Mouse (Mus musculus): ENCODE data around the gene Zfp646. TPM values are rescaled to one million over a fixed set of nuclear protein-coding genes. Genes with fewer than 3 reads are reported as not detected.

Gene Zfp646
- total and polyA plus RNA-seq, 3 experiments = 36.7 to 58.5 (median 45.0) TPM

DNA sequence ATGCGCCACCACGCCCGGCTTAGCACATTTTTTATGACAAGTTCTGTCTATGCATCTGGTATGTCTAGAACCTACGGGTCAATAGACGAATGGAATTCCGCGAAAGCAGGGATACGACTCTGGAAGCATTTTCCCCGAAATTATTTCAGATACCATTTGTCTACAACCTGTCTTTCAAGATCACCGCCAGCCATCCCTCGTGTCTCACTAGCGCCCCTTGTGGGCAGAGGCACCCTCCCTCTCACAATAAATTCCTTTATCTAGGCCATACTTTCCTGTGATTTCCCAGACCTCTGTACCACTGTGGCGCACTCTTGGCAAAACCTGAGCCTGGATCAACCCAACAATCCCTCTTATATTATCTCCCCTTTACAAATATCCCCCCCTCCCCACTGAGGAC lies 20.4 kb downstream of the Zfp646 start:
- Histone ChIP-seq H3K36me3 (replicated peaks) (peaks cover 31% of the 10 kb centered on the region), H3K4me1 (ENCODE audit: insufficient read depth, low read depth, low read length) (peaks cover 59% of the 10 kb centered on the region), H3K9me3 (replicated peaks) (no peaks in the 10 kb centered on the region), H3K4me3 (ENCODE audit: low read depth, low read length) (no peak overlapping the region; the same call in 1 of the 2 replicates), H3K27me3 (ENCODE audit: insufficient read depth, low read length) (no peaks in the 10 kb centered on the region)
- TF ChIP-seq CTCF (IDR thresholded peaks at IDR 0.05; ENCODE audit: low read depth, low read length) (peak; percentile 77), TAL1 (conservative IDR thresholded peaks at IDR 0.05; ENCODE audit: low read depth, low read length) (no peak)
- ATAC-seq (ENCODE audit: extremely low read depth, insufficient number of reproducible peaks, low FRiP score, poor library complexity, severe bottlenecking) = no peak
- DNase-seq (ENCODE audit: low spot score) = peak; percentile 50

DNA sequence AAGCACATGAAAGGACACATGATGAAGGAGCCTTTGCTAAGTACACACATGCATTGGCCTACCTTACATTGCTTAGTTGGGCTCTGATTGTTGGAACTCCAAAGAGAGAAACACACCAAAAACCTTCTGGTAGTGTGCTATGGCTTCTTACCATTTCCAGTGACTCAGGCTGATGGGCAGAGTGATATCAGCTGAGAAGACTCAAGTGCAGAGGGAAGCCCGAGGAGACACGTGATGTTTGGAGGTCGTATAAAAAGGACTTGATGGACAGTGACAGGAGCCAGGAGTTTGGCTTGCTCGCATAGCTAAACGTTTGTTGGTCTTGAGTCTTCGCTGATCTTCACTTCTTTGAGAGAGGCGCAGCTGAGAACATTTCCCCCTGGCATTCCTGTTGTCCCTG lies 21.5 kb downstream of the Zfp646 start:
- Histone ChIP-seq H3K36me3 (replicated peaks) (peaks cover 19% of the 10 kb centered on the region), H3K27me3 (ENCODE audit: insufficient read depth, low read length) (no peaks in the 10 kb centered on the region), H3K4me3 (ENCODE audit: low read depth, low read length) (no peak overlapping the region), H3K4me1 (ENCODE audit: insufficient read depth, low read depth, low read length) (peaks cover 59% of the 10 kb centered on the region), H3K9me3 (replicated peaks) (no peaks in the 10 kb centered on the region)
- no peak for DNase-seq (ENCODE audit: low spot score)
- no peak for ATAC-seq (ENCODE audit: extremely low read depth, insufficient number of reproducible peaks, low FRiP score, poor library complexity, severe bottlenecking)
- TF ChIP-seq GATA2 (IDR thresholded peaks at IDR 0.05; ENCODE audit: borderline replicate concordance, low read depth, low read length) (no peak), CTCF (IDR thresholded peaks at IDR 0.05; ENCODE audit: low read depth, low read length) (no peak), TAL1 (conservative IDR thresholded peaks at IDR 0.05; ENCODE audit: low read depth, low read length) (no peak), GATA1 (IDR thresholded peaks at IDR 0.05; ENCODE audit: borderline replicate concordance, low read length) (no peak)

GRCm38 (mm10) chr7:127898179-127898956 lies 22.3 kb downstream of the Zfp646 start:
- no peaks in the 10 kb centered on the region for H3K9me3 ChIP-seq (replicated peaks)
- TF ChIP-seq POLR2AphosphoS5 (IDR thresholded peaks at IDR 0.05; ENCODE audit: insufficient replicate concordance, low read depth, low read length) (no peak), TAL1 (conservative IDR thresholded peaks at IDR 0.05; ENCODE audit: low read depth, low read length) (no peak), GATA2 (IDR thresholded peaks at IDR 0.05; ENCODE audit: borderline replicate concordance, low read depth, low read length) (no peak), GATA1 (IDR thresholded peaks at IDR 0.05; ENCODE audit: borderline replicate concordance, low read length) (no peak), CTCF (IDR thresholded peaks at IDR 0.05; ENCODE audit: low read depth, low read length) (no peak)
- ATAC-seq (ENCODE audit: extremely low read depth, insufficient number of reproducible peaks, low FRiP score, poor library complexity, severe bottlenecking) (no peak), DNase-seq (ENCODE audit: low spot score) (no peak)
- peaks cover 11% of the 10 kb centered on the region for H3K36me3 ChIP-seq (replicated peaks)
- H3K27me3 ChIP-seq (ENCODE audit: insufficient read depth, low read length) = no peaks in the 10 kb centered on the region
- H3K4me1 ChIP-seq (ENCODE audit: insufficient read depth, low read depth, low read length) = peaks cover 59% of the 10 kb centered on the region
- H3K4me3 ChIP-seq (ENCODE audit: low read depth, low read length) = no peak overlapping the region; the same call in 1 of the 2 replicates

DNA sequence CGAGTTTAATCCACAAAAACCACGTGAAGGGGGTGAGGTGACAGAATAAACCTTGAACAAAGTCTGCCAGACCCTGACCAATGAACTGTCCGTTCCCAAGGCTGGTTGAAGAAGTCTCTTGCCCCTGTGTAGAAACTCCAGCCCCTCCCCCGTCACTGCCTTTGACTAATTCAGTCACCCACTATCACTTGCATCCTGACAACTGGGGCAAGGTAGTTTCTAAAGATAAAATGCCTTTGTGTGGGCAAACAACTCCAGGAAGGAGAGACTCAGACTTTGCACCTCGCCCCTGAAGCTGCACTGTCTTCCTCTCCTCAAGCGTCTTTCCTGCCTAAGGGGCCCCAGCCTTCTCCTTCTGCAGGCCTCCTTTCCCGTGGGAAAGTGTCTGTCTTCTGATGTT lies 24.0 kb downstream of the Zfp646 start:
- Histone ChIP-seq H3K27me3 (ENCODE audit: insufficient read depth, low read length) (no peaks in the 10 kb centered on the region), H3K4me1 (ENCODE audit: insufficient read depth, low read depth, low read length) (peaks cover 59% of the 10 kb centered on the region), H3K4me3 (ENCODE audit: low read depth, low read length) (no peak overlapping the region), H3K9me3 (replicated peaks) (no peaks in the 10 kb centered on the region), H3K36me3 (replicated peaks) (peaks cover 5% of the 10 kb centered on the region)
- TF ChIP-seq TAL1 (conservative IDR thresholded peaks at IDR 0.05; ENCODE audit: low read depth, low read length) (no peak), GATA2 (IDR thresholded peaks at IDR 0.05; ENCODE audit: borderline replicate concordance, low read depth, low read length) (no peak), CTCF (IDR thresholded peaks at IDR 0.05; ENCODE audit: low read depth, low read length) (no peak), GATA1 (IDR thresholded peaks at IDR 0.05; ENCODE audit: borderline replicate concordance, low read length) (no peak), POLR2AphosphoS5 (IDR thresholded peaks at IDR 0.05; ENCODE audit: insufficient replicate concordance, low read depth, low read length) (no peak)
- no peak for DNase-seq (ENCODE audit: low spot score)
- ATAC-seq (ENCODE audit: extremely low read depth, insufficient number of reproducible peaks, low FRiP score, poor library complexity, severe bottlenecking) = no peak

DNA sequence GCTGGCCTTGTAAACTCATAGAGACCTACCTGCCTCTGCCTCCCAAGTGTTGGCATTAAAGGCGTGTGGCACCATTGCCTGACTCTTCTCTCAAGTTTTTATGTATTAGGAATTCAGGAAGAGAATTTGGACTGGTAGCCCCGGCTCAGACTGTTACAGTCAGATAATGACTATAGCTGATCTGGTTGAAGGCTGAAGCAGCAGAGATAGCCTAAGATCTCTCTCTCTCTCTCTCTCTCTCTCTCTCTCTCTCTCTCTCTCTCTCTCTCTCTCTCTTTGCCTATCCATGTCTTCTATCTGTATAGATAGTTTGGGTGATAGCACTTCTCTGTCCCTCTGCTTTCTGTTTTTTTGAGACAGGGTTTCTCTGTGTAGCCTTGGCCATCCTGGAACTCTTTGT lies 25.8 kb downstream of the Zfp646 start:
- no peaks in the 10 kb centered on the region for H3K9me3 ChIP-seq (replicated peaks)
- TF ChIP-seq GATA1 (IDR thresholded peaks at IDR 0.05; ENCODE audit: borderline replicate concordance, low read length) (no peak), POLR2AphosphoS5 (IDR thresholded peaks at IDR 0.05; ENCODE audit: insufficient replicate concordance, low read depth, low read length) (no peak), GATA2 (IDR thresholded peaks at IDR 0.05; ENCODE audit: borderline replicate concordance, low read depth, low read length) (no peak), CTCF (IDR thresholded peaks at IDR 0.05; ENCODE audit: low read depth, low read length) (no peak), TAL1 (conservative IDR thresholded peaks at IDR 0.05; ENCODE audit: low read depth, low read length) (no peak)
- ATAC-seq (ENCODE audit: extremely low read depth, insufficient number of reproducible peaks, low FRiP score, poor library complexity, severe bottlenecking) = no peak
- DNase-seq (ENCODE audit: low spot score) = no peak
- peaks cover 58% of the 10 kb centered on the region for H3K4me1 ChIP-seq (ENCODE audit: insufficient read depth, low read depth, low read length)
- peaks cover 23% of the 10 kb centered on the region for H3K36me3 ChIP-seq (replicated peaks)
- H3K27me3 ChIP-seq (ENCODE audit: insufficient read depth, low read length) = no peaks in the 10 kb centered on the region
- H3K4me3 ChIP-seq (ENCODE audit: low read depth, low read length) = no peak overlapping the region

DNA sequence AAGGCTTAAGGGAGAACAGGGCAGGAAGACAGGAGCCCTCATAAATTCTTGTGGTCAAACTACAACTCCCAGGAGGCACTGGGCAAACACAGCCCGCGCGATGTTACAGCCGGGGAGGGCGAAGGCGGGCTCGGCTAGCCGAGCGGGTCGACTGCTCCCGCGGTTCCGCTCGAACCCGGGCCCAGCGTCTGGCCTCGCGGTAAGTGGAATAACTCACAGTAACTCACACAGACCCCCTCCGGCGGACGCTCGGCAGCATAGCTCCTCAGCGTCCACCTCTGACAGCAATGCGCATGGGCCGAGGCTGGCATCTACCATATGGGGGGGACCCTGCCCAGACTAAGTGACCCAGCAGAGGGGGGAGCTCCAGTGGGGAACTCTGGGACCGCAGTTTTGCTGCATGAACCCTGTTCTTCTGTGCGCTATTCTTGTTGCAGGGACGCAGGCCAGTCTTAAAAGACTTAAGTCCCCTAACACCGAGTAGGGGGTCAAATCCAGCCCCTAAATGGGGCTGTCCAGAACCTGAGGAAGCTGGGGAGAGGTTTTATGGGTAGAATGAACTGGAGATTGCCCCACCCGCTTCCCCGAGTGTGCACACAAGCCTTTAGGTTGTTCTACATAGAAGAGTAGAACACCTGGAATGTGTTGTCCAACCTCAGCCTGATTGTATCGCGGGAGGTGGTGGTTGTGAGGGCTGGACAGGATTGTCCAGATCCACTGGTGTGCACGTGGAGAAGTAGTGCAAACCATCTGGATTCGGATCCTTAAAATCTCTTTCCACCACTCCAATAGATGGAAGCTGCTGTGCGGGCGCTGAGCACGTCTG lies 28.2 kb downstream of the Zfp646 start, which contains the start of gene Bckdk:
Gene Bckdk (plus strand): TSS at position 112 of the 826 bp plus-strand sequence.
- no peak for TF ChIP-seq GATA2 (IDR thresholded peaks at IDR 0.05; ENCODE audit: borderline replicate concordance, low read depth, low read length)
- no peak for TF ChIP-seq TAL1 (conservative IDR thresholded peaks at IDR 0.05; ENCODE audit: low read depth, low read length)
- TF ChIP-seq CTCF (IDR thresholded peaks at IDR 0.05; ENCODE audit: low read depth, low read length) = no peak
- no peak for TF ChIP-seq GATA1 (IDR thresholded peaks at IDR 0.05; ENCODE audit: borderline replicate concordance, low read length)
- TF ChIP-seq POLR2AphosphoS5 (IDR thresholded peaks at IDR 0.05; ENCODE audit: insufficient replicate concordance, low read depth, low read length) = no peak
- Histone ChIP-seq H3K27me3 (ENCODE audit: insufficient read depth, low read length) (no peaks in the 10 kb centered on the region), H3K9me3 (replicated peaks) (no peaks in the 10 kb centered on the region), H3K4me1 (ENCODE audit: insufficient read depth, low read depth, low read length) (peaks cover 44% of the 10 kb centered on the region), H3K4me3 (ENCODE audit: low read depth, low read length) (peak within 1 kb of the TSS; percentile 84), H3K36me3 (replicated peaks) (peaks cover 47% of the 10 kb centered on the region)
- ATAC-seq (ENCODE audit: extremely low read depth, insufficient number of reproducible peaks, low FRiP score, poor library complexity, severe bottlenecking) (peak; percentile 71), DNase-seq (ENCODE audit: low spot score) (peak; percentile 90)

Measured in G1E (cell line).